Mouse (Mus musculus) ES-Bruce4 (cell line): Measurements from ENCODE around the gene Nat8. TPM values are rescaled to one million over a fixed set of nuclear protein-coding genes. Genes with fewer than 3 reads are reported as not detected.

Source experiments
- H3K27ac ChIP-seq: 2 replicates; pipeline ENCODE4 v1.5.1; 2012; ENCODE audit warnings: low read length, inconsistent platforms; ENCODE audit not compliant: insufficient read depth
- H3K27me3 ChIP-seq: 2 replicates; pipeline ENCODE4 v1.6.1; 2012; ENCODE audit warnings: mild to moderate bottlenecking, low read length, inconsistent platforms; ENCODE audit not compliant: control insufficient read depth, poor library complexity, insufficient read depth, severe bottlenecking
- H3K36me3 ChIP-seq: 2 replicates; pipeline ENCODE4 v1.6.1; 2012; ENCODE audit warnings: inconsistent platforms, mild to moderate bottlenecking, low read length, moderate library complexity; ENCODE audit not compliant: control insufficient read depth, poor library complexity, insufficient read depth, severe bottlenecking
- H3K4me1 ChIP-seq: one replicate; pipeline ENCODE4 v1.8.1; 2011; ENCODE audit warnings: low read length; ENCODE audit not compliant: control insufficient read depth, insufficient read depth
- H3K4me3 ChIP-seq: 2 replicates; pipeline ENCODE4 v1.5.1; 2011; ENCODE audit warnings: low read depth, mild to moderate bottlenecking, low read length
- H3K9ac ChIP-seq: 2 replicates; pipeline ENCODE4 v1.6.1; 2012; ENCODE audit warnings: low read depth, mild to moderate bottlenecking, inconsistent platforms; ENCODE audit not compliant: poor library complexity, severe bottlenecking
- H3K9me3 ChIP-seq: replicated peaks from 2 replicates; pipeline ENCODE4 v1.6.1; 2012; ENCODE audit warnings: mild to moderate bottlenecking, low read length, inconsistent platforms; ENCODE audit not compliant: control insufficient read depth, poor library complexity, insufficient read depth, severe bottlenecking
- CTCF ChIP-seq: IDR thresholded peaks from one replicate; pipeline ENCODE4 v1.8.1; 2011; ENCODE audit warnings: low read depth, low read length
- EP300 ChIP-seq: IDR thresholded peaks from 2 replicates; pipeline ENCODE4 v1.6.1; 2011; ENCODE audit warnings: low read depth, low read length; ENCODE audit not compliant: insufficient read depth
- POLR2A ChIP-seq: IDR thresholded peaks from one replicate; pipeline ENCODE4 v1.8.1; 2011; ENCODE audit warnings: low read length; ENCODE audit not compliant: insufficient read depth
- polyA plus RNA-seq: library from polyadenylated mRNA; stranded (reverse); fragments of >200 nt; gene quantifications from 2 replicates; pipeline ENCODE4 v1.2.4, GENCODE M21; 2011; ENCODE audit warnings: low read depth; ENCODE audit not compliant: missing spikeins, insufficient read depth, insufficient read length

Nat8 gene
- polyA plus RNA-seq, 1 experiment = not detected

- H3K9ac ChIP-seq = no peak overlapping the region
- H3K4me1 ChIP-seq = peaks cover 3% of the 10 kb centered on the region
- peaks cover 5% of the 10 kb centered on the region for H3K9me3 ChIP-seq
- TF ChIP-seq POLR2A (no peak), EP300 (no peak), CTCF (no peak)
- no peak overlapping the region for H3K27ac ChIP-seq
- H3K36me3 ChIP-seq = no peaks in the 10 kb centered on the region
- H3K27me3 ChIP-seq = no peaks in the 10 kb centered on the region
- H3K4me3 ChIP-seq = no peak overlapping the region
Measured at GRCm38 (mm10) chr6:85863840-85864239, 32.0 kb upstream of the Nat8 start.

- Histone ChIP-seq H3K9me3 (no peaks in the 10 kb centered on the region), H3K9ac (no peak overlapping the region), H3K36me3 (no peaks in the 10 kb centered on the region), H3K27me3 (no peaks in the 10 kb centered on the region), H3K27ac (no peak overlapping the region), H3K4me3 (no peak overlapping the region), H3K4me1 (peaks cover 3% of the 10 kb centered on the region)
- TF ChIP-seq CTCF (no peak), POLR2A (no peak), EP300 (no peak)
Measured at GRCm38 (mm10) chr6:85863136-85863535, 31.3 kb upstream of the Nat8 start.

- TF ChIP-seq CTCF (no peak), EP300 (no peak), POLR2A (no peak)
- Histone ChIP-seq H3K9me3 (no peaks in the 10 kb centered on the region), H3K4me1 (peaks cover 3% of the 10 kb centered on the region), H3K27ac (no peak overlapping the region), H3K36me3 (no peaks in the 10 kb centered on the region), H3K27me3 (no peaks in the 10 kb centered on the region), H3K4me3 (no peak overlapping the region), H3K9ac (no peak overlapping the region)
Measured at GRCm38 (mm10) chr6:85862565-85862964, 30.7 kb upstream of the Nat8 start.

- Histone ChIP-seq H3K9me3 (no peaks in the 10 kb centered on the region), H3K4me1 (peaks cover 3% of the 10 kb centered on the region), H3K27me3 (no peaks in the 10 kb centered on the region), H3K9ac (no peak overlapping the region), H3K4me3 (no peak overlapping the region), H3K27ac (no peak overlapping the region), H3K36me3 (no peaks in the 10 kb centered on the region)
- TF ChIP-seq CTCF (no peak), EP300 (no peak), POLR2A (no peak)
Measured at GRCm38 (mm10) chr6:85861247-85861646, 29.4 kb upstream of the Nat8 start.

GRCm38 (mm10) chr6:85856194-85856678, 24.4 kb upstream of the Nat8 start:
- 0 out of 2 replicates have a peak, but pooled peaks cover 2% of the 10 kb centered on the region for H3K9me3 ChIP-seq

GRCm38 (mm10) chr6:85853481-85853880, 21.6 kb upstream of the Nat8 start:
- Histone ChIP-seq H3K27ac (no peak overlapping the region), H3K27me3 (no peaks in the 10 kb centered on the region), H3K36me3 (no peaks in the 10 kb centered on the region), H3K4me1 (peaks cover 8% of the 10 kb centered on the region), H3K4me3 (no peak overlapping the region), H3K9ac (no peak overlapping the region), H3K9me3 (0 out of 2 replicates have a peak, but pooled peaks cover 2% of the 10 kb centered on the region)
- TF ChIP-seq POLR2A (no peak), EP300 (no peak), CTCF (no peak)

More at GRCm38 (mm10) chr6:85856194-85856678, 24.4 kb upstream of the Nat8 start:
- no peaks in the 10 kb centered on the region for H3K36me3 ChIP-seq
- no peak overlapping the region for H3K27ac ChIP-seq
- no peak overlapping the region for H3K4me3 ChIP-seq
- no peak overlapping the region for H3K9ac ChIP-seq
- TF ChIP-seq CTCF (no peak), POLR2A (no peak), EP300 (no peak)
- H3K27me3 ChIP-seq = no peaks in the 10 kb centered on the region
- no peaks in the 10 kb centered on the region for H3K4me1 ChIP-seq
